Mouse (Mus musculus) c-Kit-positive CD71-positive TER-119-positive erythroid progenitor cells, embryonic 14.5 days (primary cell): ENCODE measurements around the gene Rabggtb.

Source experiments
- DNase-seq: peaks from one replicate; pipeline ENCODE4 v3.0.0-alpha.2; 2013; ENCODE audit warnings: low spot score

The Rabggtb gene

GRCm38 (mm10) chr3:153921147-153921910, 8.5 kb upstream of the Rabggtb start:
- DNase-seq, result no peak

- no peak for DNase-seq
Observed at GRCm38 (mm10) chr3:153917200-153917599, 4.4 kb upstream of the Rabggtb start.

GRCm38 (mm10) chr3:153913510-153914243, 868 bp upstream of the Rabggtb start:
- no peak for DNase-seq

GRCm38 (mm10) chr3:153911882-153912440, 848 bp downstream of the Rabggtb start:
- no peak for DNase-seq

GRCm38 (mm10) chr3:153911197-153911881, 1.5 kb downstream of the Rabggtb start:
- DNase-seq, result no peak

- DNase-seq, result no peak
Observed at GRCm38 (mm10) chr3:153910489-153910888, 2.3 kb downstream of the Rabggtb start.

DNA sequence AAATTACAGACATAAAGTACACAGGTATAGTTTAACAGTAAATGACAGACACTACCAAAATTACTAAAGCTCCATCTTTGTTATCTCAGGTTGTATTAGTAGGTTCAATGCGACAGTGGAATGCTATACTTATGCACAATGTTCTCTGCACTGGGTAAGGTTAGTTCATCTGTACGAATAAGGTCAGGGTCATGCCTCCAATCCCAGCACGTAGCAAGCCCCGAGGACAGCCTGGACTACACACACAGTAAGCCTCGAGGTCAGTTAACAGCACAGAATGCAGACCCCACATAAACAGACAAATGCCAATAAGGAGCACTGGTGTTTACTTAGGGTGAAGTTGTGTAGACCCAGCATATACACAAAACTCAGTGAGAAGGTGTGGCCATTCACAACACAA, 3.9 kb downstream of the Rabggtb start:
- DNase-seq, result no peak

DNA sequence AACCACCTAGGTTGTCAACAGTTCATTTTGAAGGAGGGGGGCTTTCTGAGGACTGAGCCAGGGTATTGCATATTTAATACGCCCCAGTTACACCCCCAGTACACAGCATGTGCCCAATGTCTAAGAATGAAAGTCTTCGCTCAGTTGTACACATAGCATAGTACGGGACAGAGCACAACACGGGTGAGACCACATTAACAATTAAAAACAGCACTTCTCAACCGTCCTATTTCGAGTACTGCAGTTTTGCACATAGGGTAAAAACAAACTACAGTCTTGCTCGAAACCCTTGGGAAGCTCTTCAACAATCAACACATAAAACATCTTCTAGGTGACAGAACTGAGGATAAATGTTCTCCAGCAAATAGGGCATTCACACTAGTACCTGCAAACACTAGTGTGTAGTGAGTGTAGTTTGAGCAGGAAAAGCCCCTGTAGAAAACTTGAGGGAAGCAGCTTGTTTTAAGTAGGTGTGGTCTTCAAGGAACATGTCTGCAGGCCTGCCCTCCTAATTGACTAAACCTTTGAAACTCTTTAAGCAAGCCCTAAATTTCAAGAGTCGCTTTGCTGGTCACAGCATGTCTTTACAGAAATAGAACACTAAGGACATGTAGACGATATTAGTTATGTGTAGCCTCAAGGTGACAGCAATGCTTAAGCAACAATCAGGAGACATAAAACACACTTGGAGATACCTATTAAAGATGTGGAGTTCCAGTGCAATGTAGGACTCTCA, 6.5 kb downstream of the Rabggtb start, which contains the start of gene Msh4:
Gene Msh4, minus strand, starts transcription at position 3 of the 736 bp plus-strand sequence.
- no peak for DNase-seq

GRCm38 (mm10) chr3:153905251-153906135, 7.3 kb downstream of the Rabggtb start:
- no peak for DNase-seq

GRCm38 (mm10) chr3:153904586-153904985, 8.2 kb downstream of the Rabggtb start:
- no peak for DNase-seq

GRCm38 (mm10) chr3:153902595-153902994, 10.2 kb downstream of the Rabggtb start:
- no peak for DNase-seq

DNA sequence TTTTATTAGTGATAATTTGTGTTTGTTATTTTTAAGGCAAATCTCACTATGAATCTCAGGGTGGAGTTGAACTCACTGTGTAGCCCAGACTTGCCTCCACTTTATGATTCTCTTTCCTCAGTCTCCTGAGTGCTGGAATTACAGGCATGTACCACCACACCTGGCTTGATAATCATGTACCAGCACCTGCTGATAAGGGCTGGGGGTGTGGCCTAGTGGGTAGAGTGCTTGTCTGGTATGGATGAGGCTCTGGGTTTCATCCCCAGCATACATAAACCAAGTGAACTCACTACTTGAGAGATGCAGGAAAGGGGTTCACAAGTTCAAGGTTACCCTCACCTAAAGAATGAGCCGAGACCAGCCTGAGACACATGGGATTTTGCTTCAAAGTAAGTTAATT, 10.9 kb downstream of the Rabggtb start:
- no peak for DNase-seq

- DNase-seq, result no peak
Observed at GRCm38 (mm10) chr3:153897216-153897615, 15.6 kb downstream of the Rabggtb start.

- DNase-seq, result no peak
Observed at GRCm38 (mm10) chr3:153895454-153895853, 17.4 kb downstream of the Rabggtb start.

DNA sequence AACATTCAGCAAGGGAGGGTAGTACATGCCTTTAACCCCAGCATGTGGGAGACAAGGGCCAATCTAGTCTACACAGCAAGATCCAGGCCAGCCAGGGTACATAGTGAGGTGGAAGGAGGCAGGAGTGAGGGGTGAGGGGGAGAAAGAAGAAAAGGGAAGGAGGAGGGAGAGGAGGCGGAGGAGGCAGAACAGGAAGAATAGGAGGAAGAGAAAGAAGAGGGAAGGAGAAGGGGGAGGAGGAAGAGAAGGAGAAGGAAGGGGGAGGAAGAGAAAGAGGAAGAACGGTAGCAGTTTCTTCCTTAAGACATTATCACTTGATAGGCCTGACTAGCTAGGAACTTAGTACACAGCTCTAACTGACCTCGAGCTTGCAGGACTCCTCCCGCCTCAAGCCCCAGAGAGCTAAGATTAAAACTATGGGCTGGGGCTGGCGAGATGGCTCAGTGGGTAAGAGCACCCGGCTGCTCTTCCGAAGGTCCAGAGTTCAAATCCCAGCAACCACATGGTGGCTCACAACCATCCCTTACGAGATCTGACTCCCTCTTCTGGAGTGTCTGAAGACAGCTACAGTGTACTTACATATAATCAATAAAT, 23.5 kb downstream of the Rabggtb start:
- no peak for DNase-seq

GRCm38 (mm10) chr3:153888141-153888540, 24.7 kb downstream of the Rabggtb start:
- DNase-seq, result no peak

- DNase-seq, result no peak
Observed at GRCm38 (mm10) chr3:153886296-153886695, 26.5 kb downstream of the Rabggtb start.

DNA sequence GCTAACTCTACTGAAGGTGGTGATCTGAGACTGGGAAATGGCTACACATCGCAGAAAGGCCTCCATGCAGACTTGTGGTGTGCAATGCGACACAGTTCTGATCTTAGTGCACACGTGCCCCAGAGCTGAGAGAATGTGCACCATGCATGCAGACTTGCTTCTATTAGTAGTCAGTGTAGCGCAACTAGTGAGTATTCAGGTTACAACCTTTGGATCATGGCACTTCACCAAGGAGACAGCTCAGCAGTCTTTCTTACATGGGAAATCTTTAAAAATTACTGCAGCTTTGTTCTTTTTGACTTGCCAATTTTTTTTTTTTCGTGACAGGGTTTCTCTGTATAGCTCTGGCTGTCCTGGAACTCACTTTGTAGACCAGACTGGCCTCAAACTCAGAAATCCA, 41.4 kb downstream of the Rabggtb start:
- DNase-seq, result no peak

- no peak for DNase-seq
Observed at GRCm38 (mm10) chr3:153867149-153868136, 45.4 kb downstream of the Rabggtb start.
